ENCODE assay signal across 7 mouse cellular contexts in genomic region chr1:191325726-191326232, GRCm38 (mm10). TPM values are rescaled to one million over a fixed set of nuclear protein-coding genes. Genes with fewer than 3 reads are reported as not detected.
DNase-seq lines count a peak whose midpoint lies in the region; ATAC-seq lines count a peak whose summit lies in the region.

Tmem206 (plus strand) TSS chr1:191325912.

- WGBS in intestine, embryonic 16.5 days = under 1% methylated on average over 42 of the region's 42 CpGs
- WGBS in midbrain, embryonic 11.5 days = under 1% methylated on average over 42 of the region's 42 CpGs

- peak within 1 kb of the TSS; percentile 92 for H3K4me3 ChIP-seq in intestine, embryonic 16.5 days (ENCODE audit: low read length)
- peak within 1 kb of the TSS; percentile 68 for H3K4me3 ChIP-seq in midbrain, embryonic 11.5 days (ENCODE audit: low read depth, low read length)

- intact Hi-C loops in gastrocnemius, postnatal 36 days (cut with DNase I) = no loop called here
- intact Hi-C loops in left cerebral cortex, postnatal 36 days (cut with DNase I) = no loop called here

- ATAC-seq in intestine, embryonic 16.5 days = peak; percentile 94
- peak; percentile 95 for ATAC-seq in midbrain, embryonic 11.5 days (ENCODE audit: low FRiP score)

- H3K36me3 ChIP-seq in intestine, embryonic 16.5 days (ENCODE audit: control insufficient read depth, insufficient read depth, low read length) = no peaks in the 10 kb centered on the region
- no peaks in the 10 kb centered on the region for H3K36me3 ChIP-seq in midbrain, embryonic 11.5 days (ENCODE audit: control insufficient read depth, insufficient read depth, low read length)

- H3K27me3 ChIP-seq in intestine, embryonic 16.5 days (replicated peaks; ENCODE audit: control insufficient read depth, insufficient read depth, low read length) = no peaks in the 10 kb centered on the region
- H3K27me3 ChIP-seq in midbrain, embryonic 11.5 days (ENCODE audit: control insufficient read depth, insufficient read depth, low read length) = no peaks in the 10 kb centered on the region

- H3K27ac ChIP-seq in intestine, embryonic 16.5 days (ENCODE audit: low read length) = peak within 1 kb of the TSS; percentile 75
- 0 out of 2 replicates have a peak within 1 kb of the TSS, but pooled peaks have one; percentile 30 for H3K27ac ChIP-seq in midbrain, embryonic 11.5 days (ENCODE audit: low read depth, low read length)

- peak; percentile 92 to 94 for DNase-seq in adrenal gland, adult 18-20 months (ENCODE audit: low spot score in 2 of 2)
- peak; percentile 98 for DNase-seq in embryo, embryonic 11 days
- peak; percentile 91 for DNase-seq in gastrocnemius, postnatal 36 days
- DNase-seq in left cerebral cortex, postnatal 36 days (ENCODE audit: low spot score in 2 of 2) = peak; percentile 94 to 95
- DNase-seq in midbrain, embryonic 11.5 days (ENCODE audit: low spot score, missing footprints) = peak; percentile 100
- DNase-seq in skeletal muscle tissue, adult 2 months (ENCODE audit: low read depth, low spot score) = peak; percentile 92

- peak within 1 kb of the TSS; percentile 88 for H3K9ac ChIP-seq in intestine, embryonic 16.5 days (ENCODE audit: low read depth, low read length)
- peak within 1 kb of the TSS; percentile 90 for H3K9ac ChIP-seq in midbrain, embryonic 11.5 days (ENCODE audit: low read length)

- H3K4me2 ChIP-seq in intestine, embryonic 16.5 days (ENCODE audit: low read depth, low read length) = peak within 1 kb of the TSS; percentile 95
- H3K4me2 ChIP-seq in midbrain, embryonic 11.5 days = peak within 1 kb of the TSS; percentile 92

- H3K4me1 ChIP-seq in intestine, embryonic 16.5 days (ENCODE audit: control insufficient read depth, insufficient read depth, low read length) = peaks cover 24% of the 10 kb centered on the region
- peaks cover 11% of the 10 kb centered on the region for H3K4me1 ChIP-seq in midbrain, embryonic 11.5 days (ENCODE audit: control insufficient read depth, insufficient read depth, low read length)

- H3K9me3 ChIP-seq in intestine, embryonic 16.5 days (ENCODE audit: control insufficient read depth, low read length) = no peaks in the 10 kb centered on the region
- H3K9me3 ChIP-seq in midbrain, embryonic 11.5 days (ENCODE audit: control insufficient read depth, low read length) = no peaks in the 10 kb centered on the region

RNA-seq across cellular contexts. Expression of gene Tmem206, which starts in this region (rescaled TPM):
- 1 to 10 TPM; 4.7 to 5.7 TPM for total RNA-seq in adrenal gland, adult 18-20 months (2021)
- 1 to 10 TPM; 1.5 to 1.8 TPM for total RNA-seq in gastrocnemius, postnatal 36 days (2021)
- polyA plus RNA-seq in intestine, embryonic 16.5 days (2015; fragmentation: Nextera tagmentation; extraction: Ambion mirVana) = 18.2 and 19.3 TPM in 2 replicates
- total RNA-seq in left cerebral cortex, postnatal 36 days (2021) = 1 to 10 TPM; 8.2 to 8.7 TPM
- polyA plus RNA-seq in midbrain, embryonic 11.5 days (2014; fragmentation: Nextera tagmentation; extraction: Ambion mirVana) = 38.5 and 39.1 TPM in 2 replicates

Comparison
In these comparisons a context has a peak if more than half of its experiments do, and no peak if none do; other contexts are left out.
1. Peak in every context shown above with its lines: DNase-seq, ATAC-seq, H3K4me3 ChIP-seq and H3K27ac ChIP-seq.